Mouse (Mus musculus): Measurements from ENCODE around the gene Il3. TPM values are rescaled to one million over a fixed set of nuclear protein-coding genes. Genes with fewer than 3 reads are reported as not detected.

The Il3 gene
- polyA plus RNA-seq, 1 experiment from 2014 or later: not detected

Other genes with a start within 250 kb of the Il3 start
- gene Slc22a4, start 239.2 kb downstream of the Il3 start, polyA plus RNA-seq (2015; fragmentation: Nextera tagmentation; extraction: Ambion mirVana): 0.83 and 1.1 TPM in 2 replicates
- gene Pdlim4, start 198.3 kb downstream of the Il3 start, polyA plus RNA-seq (2015; fragmentation: Nextera tagmentation; extraction: Ambion mirVana): 11.4 and 20.8 TPM in 2 replicates
- 46.0 and 54.6 TPM in 2 replicates for gene P4ha2, start 167.2 kb downstream of the Il3 start, polyA plus RNA-seq (2015; fragmentation: Nextera tagmentation; extraction: Ambion mirVana)
- gene Csf2, start 17.6 kb downstream of the Il3 start, polyA plus RNA-seq (2015; fragmentation: Nextera tagmentation; extraction: Ambion mirVana): not detected in 2 replicates
- gene Acsl6, start 36.5 kb upstream of the Il3 start, polyA plus RNA-seq (2015; fragmentation: Nextera tagmentation; extraction: Ambion mirVana): 0.47 and 0.55 TPM in 2 replicates
- gene Meikin, start 103.4 kb upstream of the Il3 start, polyA plus RNA-seq (2015; fragmentation: Nextera tagmentation; extraction: Ambion mirVana): not detected in 2 replicates
- gene Fnip1, start 170.9 kb upstream of the Il3 start, polyA plus RNA-seq (2015; fragmentation: Nextera tagmentation; extraction: Ambion mirVana): 8.5 and 9.2 TPM in 2 replicates